Mouse (Mus musculus): ENCODE measurements at regions not wholly inside any gene's neighbourhood (a gene's known extent, or its start where the extent isn't known, plus 50 kb on each side); places are given as distances from the start of the nearest gene placed in this dataset.

- no peak for DNase-seq
Measured at GRCm38 (mm10) chr14:123219590-123219989, 235.8 kb upstream of the Tmtc4 start.

GRCm38 (mm10) chr14:123210241-123210640 is 226.4 kb upstream of the Tmtc4 start:
- DNase-seq, result no peak

GRCm38 (mm10) chr14:123202848-123203247 is 219.0 kb upstream of the Tmtc4 start:
- DNase-seq, result no peak

- DNase-seq, result no peak
Measured at GRCm38 (mm10) chr14:123202313-123202712, 218.5 kb upstream of the Tmtc4 start.

GRCm38 (mm10) chr14:123201426-123202274 is 217.8 kb upstream of the Tmtc4 start:
- DNase-seq, result peak; percentile 34

- no peak for DNase-seq
Measured at GRCm38 (mm10) chr14:123199111-123199510, 215.3 kb upstream of the Tmtc4 start.

GRCm38 (mm10) chr14:123192574-123192973 is 208.7 kb upstream of the Tmtc4 start:
- DNase-seq, result no peak

GRCm38 (mm10) chr14:123190729-123191128 is 206.9 kb upstream of the Tmtc4 start:
- DNase-seq, result no peak

- no peak for DNase-seq
Measured at GRCm38 (mm10) chr14:123187270-123188058, 203.6 kb upstream of the Tmtc4 start.

GRCm38 (mm10) chr14:123173183-123173582 is 189.3 kb upstream of the Tmtc4 start:
- peak; percentile 7 for DNase-seq

GRCm38 (mm10) chr14:123171865-123172264 is 188.0 kb upstream of the Tmtc4 start:
- DNase-seq, result no peak

GRCm38 (mm10) chr14:123163842-123164241 is 180.0 kb upstream of the Tmtc4 start:
- DNase-seq, result no peak

GRCm38 (mm10) chr14:123143489-123144046 is 159.7 kb upstream of the Tmtc4 start:
- no peak for DNase-seq

GRCm38 (mm10) chr14:123138743-123139705 is 155.2 kb upstream of the Tmtc4 start:
- no peak for DNase-seq

- DNase-seq, result no peak
Measured at GRCm38 (mm10) chr14:123133979-123134378, 150.1 kb upstream of the Tmtc4 start.

- DNase-seq, result no peak
Measured at GRCm38 (mm10) chr14:123120361-123120760, 136.5 kb upstream of the Tmtc4 start.

- DNase-seq, result no peak
Measured at GRCm38 (mm10) chr14:123116337-123116736, 132.5 kb upstream of the Tmtc4 start.

GRCm38 (mm10) chr14:123110533-123110932 is 126.7 kb upstream of the Tmtc4 start:
- DNase-seq, result no peak

GRCm38 (mm10) chr14:123100371-123100770 is 116.5 kb upstream of the Tmtc4 start:
- no peak for DNase-seq

GRCm38 (mm10) chr14:123096086-123096485 is 112.3 kb upstream of the Tmtc4 start:
- no peak for DNase-seq

- DNase-seq, result no peak
Measured at GRCm38 (mm10) chr14:123082065-123082464, 98.2 kb upstream of the Tmtc4 start.
